Mouse (Mus musculus) heart, embryonic 16.5 days (tissue): ENCODE results near the gene Fhl3. TPM values are rescaled to one million over a fixed set of nuclear protein-coding genes. Genes with fewer than 3 reads are reported as not detected.

Source experiments
- ATAC-seq: fragments of 200-750 bp; cut with Nextera tagmentation; replicated peaks from 2 replicates; pipeline ENCODE4 v1.8.0; 2017; ENCODE audit warnings: moderate number of reproducible peaks; ENCODE audit not compliant: insufficient read depth, low FRiP score; ENCODE audit errors: extremely low read depth
- H3K27ac ChIP-seq: fragments of 300-500 bp; sonication (generic); 2 replicates; pipeline ENCODE4 v1.5.1; 2014; ENCODE audit warnings: mild to moderate bottlenecking, low read length, control low read depth, moderate library complexity
- H3K27me3 ChIP-seq: fragments of 300-500 bp; sonication (generic); 2 replicates; pipeline ENCODE4 v1.6.1; 2014; ENCODE audit warnings: low read length, mixed read lengths; ENCODE audit not compliant: control insufficient read depth, insufficient read depth
- H3K36me3 ChIP-seq: fragments of 300-500 bp; sonication (generic); 2 replicates; pipeline ENCODE4 v1.6.1; 2014; ENCODE audit not compliant: control insufficient read depth, insufficient read depth
- H3K4me1 ChIP-seq: fragments of 300-500 bp; sonication (generic); 2 replicates; pipeline ENCODE4 v1.6.1; 2014; ENCODE audit warnings: low read length, mixed read lengths; ENCODE audit not compliant: control insufficient read depth, insufficient read depth
- H3K4me2 ChIP-seq: fragments of 300-500 bp; sonication (generic); 2 replicates; pipeline ENCODE4 v1.6.1; 2014; ENCODE audit warnings: low read depth, mild to moderate bottlenecking, control low read depth, low read length
- H3K4me3 ChIP-seq: fragments of 300-500 bp; sonication (generic); 2 replicates; pipeline ENCODE4 v1.5.1; 2014; ENCODE audit warnings: mild to moderate bottlenecking, control low read depth, low read length
- H3K9ac ChIP-seq: fragments of 300-500 bp; sonication (generic); 2 replicates; pipeline ENCODE4 v1.6.1; 2014; ENCODE audit warnings: low read length, control low read depth
- H3K9me3 ChIP-seq: fragments of 300-500 bp; sonication (generic); replicated peaks from 2 replicates; pipeline ENCODE4 v1.6.1; 2016; ENCODE audit warnings: low read length; ENCODE audit not compliant: control insufficient read depth
- WGBS: fragments of 180-500 bp; shearing (Covaris S2); extraction: QIAGEN DNeasy Blood & Tissue Kit; methylation state at CpG from one replicate; pipeline ENCODE4 v1.1.7; 2014; 5-methylcytosine and 5-hydroxymethylcytosine counted together
- polyA plus RNA-seq: library from polyadenylated mRNA; unstranded; fragments of >200 nt; fragmentation: Nextera tagmentation; extraction: Ambion mirVana; gene quantifications from 2 replicates; pipeline ENCODE4 v1.2.1, GENCODE M21; 2015

Gene Fhl3
- polyA plus RNA-seq, 1 experiment from 2014 or later = 3.8 TPM

DNA sequence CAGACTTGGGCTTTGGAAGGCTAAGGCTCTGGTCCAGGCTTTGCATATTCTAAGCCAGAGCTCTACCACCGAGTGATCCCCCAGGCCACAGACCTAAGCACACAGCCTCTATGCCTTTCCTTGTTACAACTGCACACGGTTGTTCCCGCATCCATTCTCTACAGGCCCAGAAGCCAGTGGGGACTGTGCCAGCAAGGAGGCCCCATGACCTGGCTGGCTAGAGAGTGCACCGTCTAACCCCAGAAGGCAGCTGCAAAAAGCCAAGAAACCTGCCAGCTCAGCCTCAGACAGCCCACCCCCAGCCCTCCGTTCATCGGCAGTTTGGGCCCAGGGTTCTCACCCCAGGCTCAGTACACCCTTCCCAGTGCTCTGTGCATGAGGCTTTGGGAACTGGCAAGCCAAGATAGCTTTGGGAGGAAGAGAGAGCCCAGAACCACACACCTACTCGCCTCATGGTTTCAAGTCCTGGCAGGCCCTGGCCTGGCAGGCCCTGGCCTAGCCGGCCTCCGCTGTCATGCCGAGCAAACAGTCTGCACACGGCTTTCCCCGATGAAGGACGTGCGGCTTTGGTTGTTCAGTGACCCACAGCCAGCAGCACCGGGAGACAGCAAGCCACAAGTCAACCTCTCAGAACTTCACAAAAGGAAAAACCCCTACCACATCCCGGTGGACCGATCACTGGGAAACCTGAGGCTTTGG lies 26.0 kb upstream of the Fhl3 start:
- H3K4me3 ChIP-seq = no peak overlapping the region
- H3K27me3 ChIP-seq = peaks cover 27% of the 10 kb centered on the region
- peaks cover 18% of the 10 kb centered on the region for H3K36me3 ChIP-seq
- WGBS = 65% methylated on average over 17 of the region's 17 CpGs
- no peak for ATAC-seq
- no peak overlapping the region for H3K9ac ChIP-seq
- H3K4me1 ChIP-seq = peaks cover 13% of the 10 kb centered on the region
- H3K27ac ChIP-seq = no peak overlapping the region
- H3K4me2 ChIP-seq = no peak overlapping the region
- H3K9me3 ChIP-seq = no peaks in the 10 kb centered on the region

DNA sequence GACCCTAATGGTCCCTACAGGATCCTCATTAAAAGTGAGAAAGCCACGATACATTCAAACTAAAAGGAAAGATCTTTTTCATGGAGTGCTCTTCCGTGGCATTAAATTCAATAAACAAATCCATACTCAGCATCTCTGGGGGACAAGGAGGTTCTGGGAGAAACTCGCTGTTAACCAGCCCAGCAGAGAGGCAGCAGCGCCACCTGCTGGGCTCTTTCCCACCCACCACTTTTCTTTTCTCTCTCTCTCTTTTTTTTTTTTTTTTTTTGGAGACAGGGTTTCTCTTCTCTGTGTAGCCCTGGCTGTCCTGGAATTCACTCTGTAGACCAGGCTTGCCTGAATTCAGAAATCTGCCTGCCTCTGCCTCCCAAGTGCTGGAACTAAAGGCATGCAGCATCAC lies 25.5 kb upstream of the Fhl3 start:
- H3K27ac ChIP-seq = no peak overlapping the region
- no peak overlapping the region for H3K4me2 ChIP-seq
- peaks cover 13% of the 10 kb centered on the region for H3K4me1 ChIP-seq
- H3K9ac ChIP-seq = no peak overlapping the region
- H3K27me3 ChIP-seq = peaks cover 27% of the 10 kb centered on the region
- ATAC-seq = no peak
- H3K36me3 ChIP-seq = peaks cover 22% of the 10 kb centered on the region
- no peak overlapping the region for H3K4me3 ChIP-seq
- WGBS = 6% methylated on average over 4 of the region's 4 CpGs
- no peaks in the 10 kb centered on the region for H3K9me3 ChIP-seq

DNA sequence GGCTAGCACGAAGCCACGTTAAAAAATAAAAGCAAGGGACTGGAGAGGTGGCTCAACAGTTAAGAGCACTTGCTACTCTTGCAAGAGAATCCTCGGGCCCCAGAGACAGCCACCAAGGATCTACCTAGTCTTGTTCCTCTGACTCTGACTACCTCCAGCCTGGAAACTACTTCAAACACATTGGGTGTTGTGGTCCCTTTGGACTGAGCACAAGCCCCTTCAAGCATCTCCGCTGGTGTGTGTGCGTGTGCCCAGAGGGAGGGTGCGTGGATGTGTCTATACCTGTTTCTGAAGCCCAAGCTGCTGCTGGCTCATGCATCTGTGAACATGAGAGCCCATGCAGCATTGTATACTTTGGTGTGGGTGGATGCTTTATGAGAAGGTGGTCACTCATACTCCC lies 24.5 kb upstream of the Fhl3 start:
- ATAC-seq = no peak
- no peak overlapping the region for H3K4me2 ChIP-seq

DNA sequence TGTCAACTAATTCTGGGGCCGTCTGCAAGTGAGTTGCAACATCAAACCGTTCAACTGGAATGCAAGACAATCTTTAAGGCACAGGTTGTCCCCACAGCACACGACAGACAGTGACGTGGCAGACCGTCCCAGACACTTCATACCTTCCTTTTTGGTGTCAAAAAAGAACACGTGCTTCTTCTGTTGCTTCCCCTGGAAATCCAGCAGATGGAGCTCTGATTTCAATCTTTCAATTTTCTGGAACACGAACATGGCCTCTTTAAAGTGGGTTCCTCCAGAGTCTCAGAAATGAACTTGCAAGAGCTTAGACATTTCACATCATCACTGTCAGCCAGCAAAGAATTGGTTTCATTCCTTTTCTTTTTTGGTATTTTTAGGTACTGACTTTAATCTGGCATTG lies 18.2 kb upstream of the Fhl3 start:
- H3K9ac ChIP-seq = no peak overlapping the region
- no peaks in the 10 kb centered on the region for H3K27me3 ChIP-seq
- H3K4me3 ChIP-seq = no peak overlapping the region
- no peaks in the 10 kb centered on the region for H3K9me3 ChIP-seq
- no peak for ATAC-seq
- WGBS = 49% methylated on average over 7 of the region's 7 CpGs
- no peak overlapping the region for H3K4me2 ChIP-seq
- H3K4me1 ChIP-seq = peaks cover 9% of the 10 kb centered on the region
- H3K27ac ChIP-seq = no peak overlapping the region
- H3K36me3 ChIP-seq = peaks cover 52% of the 10 kb centered on the region

More for the DNA sequence above, 24.5 kb upstream of the Fhl3 start:
- peaks cover 19% of the 10 kb centered on the region for H3K27me3 ChIP-seq
- no peak overlapping the region for H3K27ac ChIP-seq
- 88% methylated on average over 6 of the region's 6 CpGs for WGBS
- peaks cover 13% of the 10 kb centered on the region for H3K4me1 ChIP-seq
- no peak overlapping the region for H3K4me3 ChIP-seq
- peaks cover 25% of the 10 kb centered on the region for H3K36me3 ChIP-seq
- H3K9me3 ChIP-seq = no peaks in the 10 kb centered on the region
- no peak overlapping the region for H3K9ac ChIP-seq

DNA sequence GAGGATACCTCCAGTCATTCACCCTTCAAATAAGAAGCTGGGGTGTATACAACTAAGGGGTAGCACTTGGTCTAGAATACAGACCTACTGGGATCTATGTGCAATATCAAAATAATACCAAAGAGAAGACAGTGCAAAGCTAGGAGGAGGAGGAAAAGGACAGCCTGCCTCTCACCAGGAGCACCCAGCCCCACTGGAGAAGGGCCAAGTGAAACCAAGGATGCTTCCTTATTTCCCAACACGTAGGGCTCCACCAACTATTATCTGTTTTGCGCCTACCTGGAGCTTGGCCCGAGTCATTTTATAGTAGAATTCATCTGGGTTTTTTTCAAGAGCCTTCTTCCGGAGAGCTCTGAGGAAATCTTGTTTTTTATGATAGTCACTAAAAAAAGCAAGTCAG lies 17.0 kb upstream of the Fhl3 start:
- Histone ChIP-seq H3K36me3 (peaks cover 46% of the 10 kb centered on the region), H3K27ac (no peak overlapping the region)

DNA sequence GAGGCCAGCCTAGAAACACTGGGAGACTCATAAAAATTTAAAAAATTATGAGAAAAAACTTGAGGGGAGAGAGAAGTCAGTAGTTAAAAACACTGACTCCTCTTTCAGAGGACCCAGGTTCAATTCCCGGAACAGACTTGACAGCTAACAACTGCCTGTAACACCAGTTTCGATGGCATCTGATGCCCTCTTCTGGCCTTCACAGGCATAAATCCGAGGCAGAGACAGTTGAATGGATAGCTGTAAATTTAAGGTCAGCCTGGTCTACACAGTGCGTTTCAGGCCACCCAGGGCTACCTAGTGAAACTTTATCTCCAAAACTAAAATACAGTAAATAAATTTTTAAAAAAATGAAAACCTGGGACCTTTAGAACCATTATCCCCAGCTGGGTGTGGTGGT lies 15.5 kb upstream of the Fhl3 start:
- Histone ChIP-seq H3K4me1 (peaks cover 9% of the 10 kb centered on the region), H3K36me3 (peaks cover 35% of the 10 kb centered on the region), H3K4me3 (no peak overlapping the region), H3K9me3 (no peaks in the 10 kb centered on the region), H3K4me2 (no peak overlapping the region), H3K27me3 (no peaks in the 10 kb centered on the region), H3K27ac (no peak overlapping the region), H3K9ac (no peak overlapping the region)
- ATAC-seq = no peak
- 84% methylated on average over 4 of the region's 4 CpGs for WGBS

More for the DNA sequence above, 17.0 kb upstream of the Fhl3 start:
- Histone ChIP-seq H3K4me1 (peaks cover 9% of the 10 kb centered on the region), H3K9me3 (no peaks in the 10 kb centered on the region), H3K27me3 (no peaks in the 10 kb centered on the region), H3K4me3 (no peak overlapping the region), H3K4me2 (no peak overlapping the region), H3K9ac (no peak overlapping the region)
- WGBS = 88% methylated on average over 4 of the region's 4 CpGs
- no peak for ATAC-seq

DNA sequence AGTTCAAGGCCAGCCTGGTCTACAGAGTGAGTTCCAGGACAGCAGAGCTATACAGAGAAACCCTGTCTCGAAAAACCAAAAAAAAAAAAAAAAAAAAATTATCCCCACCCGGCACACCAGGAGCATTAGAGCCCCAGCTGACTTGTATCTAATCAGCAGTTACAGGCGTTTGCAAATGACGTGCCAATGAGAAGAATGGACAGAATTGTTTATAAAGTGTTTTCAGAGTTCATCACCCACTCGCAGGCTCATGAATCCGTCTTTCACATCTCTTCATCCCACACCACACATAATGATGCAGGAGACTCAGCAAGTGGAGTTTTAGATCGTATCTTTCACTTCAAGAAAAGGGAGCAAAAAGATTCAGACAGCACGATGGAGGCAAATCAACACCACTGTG lies 15.0 kb upstream of the Fhl3 start:
- H3K4me2 ChIP-seq = no peak overlapping the region
- no peaks in the 10 kb centered on the region for H3K27me3 ChIP-seq
- H3K9me3 ChIP-seq = no peaks in the 10 kb centered on the region
- WGBS = 62% methylated on average over 8 of the region's 8 CpGs
- no peak for ATAC-seq
- peaks cover 33% of the 10 kb centered on the region for H3K36me3 ChIP-seq
- H3K27ac ChIP-seq = peak overlapping the region; percentile 41
- no peak overlapping the region for H3K9ac ChIP-seq
- H3K4me3 ChIP-seq = no peak overlapping the region
- peaks cover 9% of the 10 kb centered on the region for H3K4me1 ChIP-seq

DNA sequence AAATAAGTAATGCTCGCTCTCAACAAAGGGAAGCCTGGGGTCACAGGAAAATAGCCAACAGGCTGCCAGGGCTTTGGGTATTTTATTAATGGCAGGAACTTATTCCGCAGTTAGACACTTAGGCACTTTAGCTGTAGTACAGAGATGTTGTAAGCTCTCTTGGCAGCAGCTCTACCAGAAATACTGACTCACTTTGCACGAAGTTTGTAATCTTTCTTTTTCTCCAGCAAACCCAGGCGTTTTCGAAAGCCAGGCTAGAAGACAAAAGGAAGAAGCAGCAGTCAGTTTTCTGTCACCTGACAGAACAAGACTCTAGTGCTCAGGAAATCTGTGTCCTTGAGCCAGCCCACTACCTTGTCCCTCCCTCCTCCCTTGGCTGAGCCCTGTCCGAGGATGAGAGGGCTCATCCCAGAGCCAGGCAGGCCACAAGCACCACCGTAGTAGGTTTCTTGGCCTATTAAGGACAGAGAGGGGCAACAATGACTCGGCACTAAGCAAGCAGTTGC lies 14.6 kb upstream of the Fhl3 start:
- H3K4me3 ChIP-seq = no peak overlapping the region
- no peaks in the 10 kb centered on the region for H3K9me3 ChIP-seq
- H3K27me3 ChIP-seq = no peaks in the 10 kb centered on the region
- no peak for ATAC-seq
- 52% methylated on average over 8 of the region's 8 CpGs for WGBS
- peak overlapping the region; percentile 41 for H3K27ac ChIP-seq
- peaks cover 9% of the 10 kb centered on the region for H3K4me1 ChIP-seq
- H3K9ac ChIP-seq = 0 out of 2 replicates have a peak overlapping the region, but pooled peaks have one; percentile 24
- no peak overlapping the region for H3K4me2 ChIP-seq
- H3K36me3 ChIP-seq = peaks cover 32% of the 10 kb centered on the region

DNA sequence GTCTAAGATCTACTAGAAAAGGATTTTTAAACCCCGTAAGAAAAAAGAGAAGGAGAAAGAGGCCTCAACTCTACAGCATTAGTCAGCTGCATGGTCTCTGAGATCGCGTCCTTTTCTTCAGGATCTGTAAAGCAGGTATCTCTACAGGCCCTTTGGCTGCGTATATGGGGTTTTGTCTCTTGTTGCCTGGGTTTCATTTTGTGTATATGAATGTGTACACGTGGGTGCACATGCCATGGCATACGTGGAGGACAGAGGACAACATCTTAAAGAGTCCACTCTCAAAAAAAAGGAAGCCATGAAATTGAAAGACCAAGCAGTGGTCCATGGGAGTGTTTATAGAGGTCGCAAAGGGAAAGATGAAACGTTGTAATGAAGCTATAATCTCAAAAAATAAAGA lies 9.0 kb upstream of the Fhl3 start:
- Histone ChIP-seq H3K27me3 (no peaks in the 10 kb centered on the region; the same call in none of the 2 replicates), H3K4me1 (peaks cover 18% of the 10 kb centered on the region), H3K4me3 (no peak overlapping the region), H3K27ac (peak overlapping the region; percentile 27; the same call in 1 of the 2 replicates), H3K9me3 (no peaks in the 10 kb centered on the region), H3K9ac (no peak overlapping the region), H3K36me3 (no peaks in the 10 kb centered on the region), H3K4me2 (no peak overlapping the region)
- 74% methylated on average over 8 of the region's 8 CpGs for WGBS
- no peak for ATAC-seq
